Mouse (Mus musculus) midbrain, embryonic 11.5 days (tissue): Measurements from ENCODE around the gene Hes5. TPM values are rescaled to one million over a fixed set of nuclear protein-coding genes. Genes with fewer than 3 reads are reported as not detected.

Experiments used
- ATAC-seq: fragments of 200-750 bp; cut with Nextera tagmentation; 2 replicates; pipeline ENCODE4 v1.8.0; 2017; ENCODE audit warnings: moderate TSS enrichment, moderate library complexity; ENCODE audit not compliant: low FRiP score
- DNase-seq: peaks from one replicate; pipeline ENCODE4 v3.0.0; 2015; ENCODE audit warnings: low spot score; ENCODE audit errors: missing footprints
- H3K27ac ChIP-seq: fragments of 300-500 bp; sonication (generic); 2 replicates; pipeline ENCODE4 v1.5.1; 2014; ENCODE audit warnings: low read depth, low read length
- H3K27me3 ChIP-seq: fragments of 300-500 bp; sonication (generic); 2 replicates; pipeline ENCODE4 v1.6.1; 2014; ENCODE audit warnings: mild to moderate bottlenecking, low read length, moderate library complexity, mixed read lengths; ENCODE audit not compliant: control insufficient read depth, insufficient read depth
- H3K36me3 ChIP-seq: fragments of 300-500 bp; sonication (generic); 2 replicates; pipeline ENCODE4 v1.6.1; 2014; ENCODE audit warnings: mild to moderate bottlenecking, low read length, moderate library complexity, mixed read lengths; ENCODE audit not compliant: control insufficient read depth, insufficient read depth
- H3K4me1 ChIP-seq: fragments of 300-500 bp; sonication (generic); 2 replicates; pipeline ENCODE4 v1.6.1; 2014; ENCODE audit warnings: low read length; ENCODE audit not compliant: control insufficient read depth, insufficient read depth
- H3K4me2 ChIP-seq: fragments of 300-500 bp; sonication (generic); 2 replicates; pipeline ENCODE4 v1.6.1; 2014; ENCODE audit warnings: mild to moderate bottlenecking, moderate library complexity
- H3K4me3 ChIP-seq: fragments of 300-500 bp; sonication (generic); 2 replicates; pipeline ENCODE4 v1.5.1; 2014; ENCODE audit warnings: low read depth, low read length
- H3K9ac ChIP-seq: fragments of 300-500 bp; sonication (generic); 2 replicates; pipeline ENCODE4 v1.6.1; 2014; ENCODE audit warnings: low read length
- H3K9me3 ChIP-seq: fragments of 300-500 bp; sonication (generic); 2 replicates; pipeline ENCODE4 v1.6.1; 2016; ENCODE audit warnings: low read length; ENCODE audit not compliant: control insufficient read depth
- WGBS: fragments of 180-500 bp; shearing (Covaris S2); extraction: QIAGEN DNeasy Blood & Tissue Kit; methylation state at CpG from one replicate; pipeline ENCODE4 v1.1.7; 2014; 5-methylcytosine and 5-hydroxymethylcytosine counted together
- polyA plus RNA-seq: library from polyadenylated mRNA; unstranded; fragments of >200 nt; fragmentation: Nextera tagmentation; extraction: Ambion mirVana; gene quantifications from 2 replicates; pipeline ENCODE4 v1.2.1, GENCODE M21; 2014

Hes5 gene
- 456 and 535 TPM in 2 replicates for polyA plus RNA-seq

DNA sequence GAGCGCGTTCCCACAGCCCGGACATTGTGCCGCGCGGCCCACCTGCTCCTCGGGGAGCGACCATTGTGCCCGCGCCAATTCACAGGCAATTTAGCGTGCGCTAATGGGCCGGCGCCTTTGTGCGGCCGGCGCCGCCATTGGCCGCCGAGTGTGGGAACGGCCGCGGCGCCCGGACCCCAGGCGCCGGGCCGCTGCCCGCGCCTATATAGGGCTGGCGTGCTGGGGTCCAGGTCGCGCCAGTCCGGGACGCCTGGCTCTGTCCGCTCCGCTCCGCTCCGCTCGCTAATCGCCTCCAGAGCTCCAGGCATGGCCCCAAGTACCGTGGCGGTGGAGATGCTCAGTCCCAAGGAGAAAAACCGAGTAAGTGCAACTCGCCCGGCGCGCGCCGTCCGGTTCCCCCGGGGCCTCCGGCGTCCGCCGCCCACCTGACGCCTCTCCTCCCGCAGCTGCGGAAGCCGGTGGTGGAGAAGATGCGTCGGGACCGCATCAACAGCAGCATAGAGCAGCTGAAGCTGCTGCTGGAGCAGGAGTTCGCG, at the start of gene Hes5:
Gene Hes5, plus strand, starts transcription at position 234 of the 536 bp plus-strand sequence.
- Histone ChIP-seq H3K9ac (peak within 1 kb of the TSS; percentile 98), H3K4me1 (peaks cover 72% of the 10 kb centered on the region), H3K27ac (peak within 1 kb of the TSS; percentile 98), H3K27me3 (peaks cover 4% of the 10 kb centered on the region; the same call in 1 of the 2 replicates), H3K4me3 (peak within 1 kb of the TSS; percentile 95), H3K36me3 (peaks cover 4% of the 10 kb centered on the region), H3K4me2 (peak within 1 kb of the TSS; percentile 79), H3K9me3 (no peaks in the 10 kb centered on the region)
- ATAC-seq, result peak; percentile 79
- DNase-seq, result peak; percentile 98
- WGBS, result 1% methylated on average over 52 of the region's 65 CpGs

DNA sequence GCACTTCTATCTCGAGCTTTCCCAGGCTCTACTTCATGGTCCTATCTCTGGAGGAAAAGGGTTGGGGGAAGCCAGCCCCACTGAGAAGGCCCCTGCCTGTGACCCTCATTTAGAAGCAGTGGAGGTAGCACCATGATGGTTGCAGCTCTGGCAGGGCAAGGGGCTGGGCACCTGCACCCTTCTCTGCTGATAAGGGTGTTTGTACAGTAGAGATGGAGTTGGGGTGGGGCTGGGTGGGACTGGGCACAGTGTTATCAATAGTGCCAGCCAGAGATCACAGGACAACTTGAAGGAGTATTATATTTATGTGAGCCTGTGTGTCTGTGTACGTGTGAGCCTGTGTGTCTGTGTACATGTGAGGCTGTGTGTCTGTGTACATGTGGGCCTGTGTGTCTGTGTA, 49.1 kb upstream of the Hes5 start:
- DNase-seq (no peak), ATAC-seq (no peak)
- Histone ChIP-seq H3K9me3 (no peaks in the 10 kb centered on the region), H3K4me3 (no peak overlapping the region), H3K4me1 (peaks cover 12% of the 10 kb centered on the region), H3K36me3 (no peaks in the 10 kb centered on the region), H3K27ac (no peak overlapping the region), H3K9ac (no peak overlapping the region), H3K27me3 (no peaks in the 10 kb centered on the region), H3K4me2 (no peak overlapping the region)
- WGBS, result 76% methylated on average over 2 of the region's 2 CpGs

DNA sequence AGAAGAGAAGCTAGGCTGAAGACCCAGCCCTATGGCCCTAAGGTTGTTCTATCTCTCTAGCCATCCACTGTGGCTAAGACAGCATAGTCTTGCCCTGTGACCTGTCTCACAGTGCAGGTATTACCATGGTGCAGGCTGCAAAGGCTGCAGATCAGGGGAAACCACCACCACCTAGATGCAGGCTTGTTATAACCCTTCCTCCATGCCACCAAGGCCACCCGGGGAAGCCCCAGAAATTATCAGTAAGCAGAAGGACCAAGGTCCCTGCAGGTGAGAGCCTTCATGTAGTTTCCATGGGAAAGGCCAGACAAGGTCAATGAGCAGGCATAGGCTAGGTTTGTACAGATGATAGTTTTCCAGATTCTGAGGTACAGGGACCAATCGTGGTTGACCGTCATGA, 46.9 kb upstream of the Hes5 start:
- DNase-seq, result no peak
- Histone ChIP-seq H3K9me3 (no peaks in the 10 kb centered on the region), H3K4me3 (no peak overlapping the region), H3K4me2 (no peak overlapping the region), H3K27me3 (no peaks in the 10 kb centered on the region), H3K4me1 (peaks cover 10% of the 10 kb centered on the region), H3K36me3 (no peaks in the 10 kb centered on the region), H3K27ac (no peak overlapping the region), H3K9ac (no peak overlapping the region)
- ATAC-seq, result no peak
- 95% methylated on average over 3 of the region's 3 CpGs for WGBS

DNA sequence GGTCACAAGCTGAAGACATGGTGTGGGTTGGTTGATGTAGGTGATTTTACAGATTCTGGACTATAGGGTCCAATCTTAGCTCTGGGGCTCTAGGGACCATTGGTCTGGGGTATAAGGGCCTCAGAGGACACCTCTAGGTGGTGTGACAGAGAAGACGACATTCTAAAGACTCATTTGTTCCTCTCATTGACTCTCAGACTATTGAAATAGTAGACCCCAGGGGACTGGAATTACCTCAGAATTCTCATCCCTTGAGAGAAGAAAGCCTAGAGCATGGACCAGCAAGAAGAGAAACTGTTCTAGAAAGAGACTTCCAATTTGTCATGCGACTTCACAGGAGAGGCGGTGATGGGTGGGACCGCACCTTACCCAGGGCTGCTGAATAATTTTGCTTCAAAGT, 46.5 kb upstream of the Hes5 start:
- H3K27ac ChIP-seq, result no peak overlapping the region
- H3K9me3 ChIP-seq, result no peaks in the 10 kb centered on the region
- H3K9ac ChIP-seq, result no peak overlapping the region
- WGBS, result 93% methylated on average over 4 of the region's 4 CpGs
- H3K36me3 ChIP-seq, result no peaks in the 10 kb centered on the region
- peaks cover 10% of the 10 kb centered on the region for H3K4me1 ChIP-seq
- H3K4me2 ChIP-seq, result no peak overlapping the region
- H3K27me3 ChIP-seq, result no peaks in the 10 kb centered on the region
- ATAC-seq, result no peak
- no peak for DNase-seq
- H3K4me3 ChIP-seq, result no peak overlapping the region

DNA sequence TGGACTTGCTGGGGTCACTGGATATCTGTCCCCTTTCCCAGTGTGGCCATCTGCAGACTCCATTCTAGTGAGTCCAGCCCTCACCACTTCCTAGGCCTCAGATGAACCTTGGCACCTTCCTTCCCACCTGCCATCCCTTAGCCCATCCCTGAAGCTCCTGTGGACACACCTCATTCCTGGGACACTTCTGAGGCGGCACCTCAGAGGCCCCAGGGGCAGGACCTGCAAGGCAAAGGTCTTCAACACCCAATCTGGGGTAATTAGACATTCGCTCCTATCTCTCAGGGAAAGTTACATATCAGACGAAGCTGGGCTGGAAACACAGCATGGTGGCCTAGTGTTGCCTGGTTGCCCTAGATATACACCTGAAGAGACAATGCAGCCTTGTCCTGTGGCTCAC, 46.0 kb upstream of the Hes5 start:
- ATAC-seq (no peak), DNase-seq (peak; percentile 21)
- 84% methylated on average over 3 of the region's 3 CpGs for WGBS
- Histone ChIP-seq H3K27me3 (no peaks in the 10 kb centered on the region), H3K4me3 (no peak overlapping the region), H3K4me1 (peaks cover 10% of the 10 kb centered on the region), H3K36me3 (no peaks in the 10 kb centered on the region), H3K9me3 (no peaks in the 10 kb centered on the region), H3K27ac (no peak overlapping the region), H3K4me2 (no peak overlapping the region), H3K9ac (no peak overlapping the region)

DNA sequence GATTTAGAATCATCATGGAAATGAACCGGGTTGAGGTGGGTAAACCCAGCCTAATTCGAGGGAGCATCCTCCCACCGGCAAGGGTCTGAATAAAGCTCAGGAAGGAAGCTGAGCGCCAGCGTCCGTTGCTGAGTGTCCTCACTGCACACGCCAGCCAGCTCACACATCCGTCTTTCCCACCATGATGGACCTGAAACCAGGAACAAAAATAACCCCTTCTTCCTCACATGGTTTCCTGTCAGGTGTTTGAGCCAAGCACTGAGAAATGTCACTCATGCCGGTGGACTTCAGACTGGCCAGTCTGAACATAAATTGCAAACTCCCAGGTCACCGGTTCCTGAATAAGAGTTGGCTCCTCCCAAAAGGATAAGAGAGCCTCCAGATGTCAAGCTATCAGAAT, 45.4 kb upstream of the Hes5 start:
- H3K9me3 ChIP-seq, result no peaks in the 10 kb centered on the region
- H3K9ac ChIP-seq, result no peak overlapping the region
- no peaks in the 10 kb centered on the region for H3K36me3 ChIP-seq
- H3K4me1 ChIP-seq, result peaks cover 10% of the 10 kb centered on the region
- H3K27me3 ChIP-seq, result no peaks in the 10 kb centered on the region
- DNase-seq (no peak), ATAC-seq (no peak)
- no peak overlapping the region for H3K4me2 ChIP-seq
- WGBS, result 88% methylated on average over 10 of the region's 10 CpGs
- H3K27ac ChIP-seq, result no peak overlapping the region
- H3K4me3 ChIP-seq, result no peak overlapping the region

DNA sequence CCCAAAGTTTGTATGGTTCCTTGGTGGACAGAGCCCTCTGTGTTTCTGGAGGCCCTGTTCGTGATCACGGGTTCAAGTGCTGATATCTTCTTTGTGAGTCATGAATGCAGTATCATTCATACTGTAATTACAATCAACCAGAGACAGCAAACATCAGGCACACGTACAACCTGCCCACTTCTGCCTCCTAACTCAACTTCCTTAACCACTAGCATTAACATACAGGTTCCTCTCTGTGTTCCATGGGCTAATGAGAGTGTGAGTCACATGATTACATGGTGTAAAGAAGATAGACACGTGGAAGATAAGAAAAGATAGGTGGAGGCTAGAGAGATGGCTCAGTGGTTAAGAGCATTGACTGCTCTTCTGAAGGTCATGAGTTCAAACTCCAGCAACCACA, 44.1 kb upstream of the Hes5 start:
- DNase-seq (no peak), ATAC-seq (no peak)
- Histone ChIP-seq H3K9me3 (no peaks in the 10 kb centered on the region), H3K9ac (no peak overlapping the region), H3K27ac (no peak overlapping the region), H3K4me2 (no peak overlapping the region), H3K4me1 (no peaks in the 10 kb centered on the region), H3K36me3 (no peaks in the 10 kb centered on the region), H3K27me3 (no peaks in the 10 kb centered on the region), H3K4me3 (no peak overlapping the region)
- WGBS, result 85% methylated on average over 4 of the region's 4 CpGs

DNA sequence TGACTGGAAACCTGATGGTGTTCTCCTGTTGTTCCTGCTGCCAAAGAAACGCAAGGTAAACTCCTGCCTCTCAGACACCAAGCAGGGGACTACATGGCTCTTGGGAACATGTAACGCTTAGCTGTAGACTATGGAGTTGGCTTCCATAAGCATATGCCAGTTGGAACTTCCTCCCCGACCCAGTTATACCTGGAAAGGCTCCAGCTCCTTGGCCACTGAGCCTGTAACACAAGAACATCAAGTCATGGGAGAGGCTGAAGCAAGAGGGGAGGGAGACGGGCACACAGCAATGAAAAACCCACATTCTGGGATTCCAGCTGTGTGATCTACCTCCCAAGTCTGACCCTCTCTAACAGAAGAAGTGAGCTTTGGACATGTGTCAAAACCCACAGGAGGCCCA, 38.4 kb upstream of the Hes5 start:
- no peak overlapping the region for H3K4me3 ChIP-seq
- no peak overlapping the region for H3K9ac ChIP-seq
- DNase-seq, result no peak
- no peak overlapping the region for H3K27ac ChIP-seq
- H3K4me1 ChIP-seq, result no peaks in the 10 kb centered on the region
- no peaks in the 10 kb centered on the region for H3K9me3 ChIP-seq
- ATAC-seq, result no peak
- no peaks in the 10 kb centered on the region for H3K36me3 ChIP-seq
- 87% methylated on average over 4 of the region's 4 CpGs for WGBS
- H3K4me2 ChIP-seq, result no peak overlapping the region
- no peaks in the 10 kb centered on the region for H3K27me3 ChIP-seq

DNA sequence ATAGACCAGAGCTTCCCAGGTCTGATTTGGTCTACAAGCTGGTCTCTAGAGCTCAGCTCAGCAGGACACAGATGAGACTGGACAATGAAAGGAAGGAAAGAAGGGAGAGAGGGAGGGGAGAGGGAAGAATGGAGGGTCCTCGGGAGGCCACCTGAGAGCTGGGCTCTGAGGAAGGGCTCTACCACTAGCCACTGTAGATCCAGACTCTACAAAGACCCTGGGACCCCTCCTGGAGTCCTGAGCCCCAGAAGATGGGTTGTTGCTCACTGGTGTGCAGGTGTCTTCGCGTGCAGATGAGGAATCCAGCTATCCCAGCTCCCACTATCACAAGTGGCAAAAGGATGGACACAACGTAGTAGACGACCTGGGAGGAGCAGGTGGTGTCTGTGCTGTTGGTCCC, 37.8 kb upstream of the Hes5 start:
- ATAC-seq, result no peak
- Histone ChIP-seq H3K9me3 (no peaks in the 10 kb centered on the region), H3K27ac (no peak overlapping the region), H3K9ac (no peak overlapping the region), H3K27me3 (no peaks in the 10 kb centered on the region), H3K4me1 (no peaks in the 10 kb centered on the region), H3K4me2 (no peak overlapping the region), H3K4me3 (no peak overlapping the region), H3K36me3 (no peaks in the 10 kb centered on the region)
- 84% methylated on average over 5 of the region's 5 CpGs for WGBS
- peak; percentile 53 for DNase-seq
